Mouse (Mus musculus): ENCODE measurements at regions not wholly inside any gene's neighbourhood (a gene's known extent, or its start where the extent isn't known, plus 50 kb on each side); places are given as distances from the start of the nearest gene placed in this dataset.

GRCm38 (mm10) chr7:51790690-51791560 lies 70.9 kb upstream of the Gas2 start:
- DNase-seq (ENCODE audit: low spot score in 2 of 2), result peak in 1 of 2 experiments; percentile 21

GRCm38 (mm10) chr7:51791561-51791863 lies 70.3 kb upstream of the Gas2 start:
- DNase-seq (ENCODE audit: low spot score in 2 of 2), result no peak
